Mouse (Mus musculus) embryonic fibroblast, embryonic 13.5 days (primary cell): ENCODE measurements around the gene Fut8.

ENCODE experiments used
- CTCF ChIP-seq: IDR thresholded peaks from 2 replicates; pipeline ENCODE4 v1.5.1; 2011; ENCODE audit warnings: mild to moderate bottlenecking, control low read depth, low read length, moderate library complexity, borderline replicate concordance; ENCODE audit not compliant: insufficient read depth
- POLR2A ChIP-seq: IDR thresholded peaks from 2 replicates; pipeline ENCODE4 v1.6.1; 2011; ENCODE audit warnings: low read depth, mild to moderate bottlenecking, control low read depth, low read length, moderate library complexity

DNA sequence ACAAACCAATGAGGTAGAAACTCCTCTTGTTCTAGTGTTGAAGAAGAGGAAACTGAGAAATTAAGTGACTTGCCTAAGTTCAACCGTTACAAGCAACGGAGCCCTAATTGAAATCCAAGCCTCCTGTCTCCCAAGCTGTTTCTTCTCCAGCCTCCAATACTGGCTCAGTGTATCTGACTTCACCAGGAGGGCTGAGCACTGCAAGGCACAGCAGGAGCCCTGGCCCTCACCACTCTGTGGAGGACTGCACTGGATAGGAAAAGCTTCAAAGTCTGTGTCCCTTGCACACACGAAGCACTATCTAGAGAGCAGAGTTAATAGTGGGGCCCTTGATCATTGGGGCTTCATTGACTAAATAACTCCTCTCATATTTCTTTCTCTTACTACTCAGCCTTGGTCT lies 246.8 kb downstream of the Fut8 start:
- TF ChIP-seq POLR2A (no peak), CTCF (no peak)
